Mouse (Mus musculus) C2C12 (cell line): Measurements from ENCODE around the gene Mettl3.

ENCODE experiments used
- CEBPB ChIP-seq: IDR thresholded peaks from one replicate; pipeline ENCODE4 v1.6.1; 2011; ENCODE audit warnings: low read depth, mild to moderate bottlenecking, control low read depth, moderate library complexity
- CTCF ChIP-seq: IDR thresholded peaks from one replicate; pipeline ENCODE4 v1.5.1; 2011; ENCODE audit not compliant: control insufficient read depth, insufficient read depth, insufficient read length
- MAX ChIP-seq: IDR thresholded peaks from one replicate; pipeline ENCODE4 v1.6.1; 2011; ENCODE audit warnings: mild to moderate bottlenecking, control low read depth
- MYOG ChIP-seq: IDR thresholded peaks from one replicate; pipeline ENCODE4 v1.6.1; 2011; ENCODE audit not compliant: control insufficient read depth, insufficient read length; ENCODE audit errors: extremely low read depth
- USF1 ChIP-seq: IDR thresholded peaks from one replicate; pipeline ENCODE4 v1.6.1; 2011; ENCODE audit warnings: low read depth, mild to moderate bottlenecking, control low read depth, moderate library complexity

DNA sequence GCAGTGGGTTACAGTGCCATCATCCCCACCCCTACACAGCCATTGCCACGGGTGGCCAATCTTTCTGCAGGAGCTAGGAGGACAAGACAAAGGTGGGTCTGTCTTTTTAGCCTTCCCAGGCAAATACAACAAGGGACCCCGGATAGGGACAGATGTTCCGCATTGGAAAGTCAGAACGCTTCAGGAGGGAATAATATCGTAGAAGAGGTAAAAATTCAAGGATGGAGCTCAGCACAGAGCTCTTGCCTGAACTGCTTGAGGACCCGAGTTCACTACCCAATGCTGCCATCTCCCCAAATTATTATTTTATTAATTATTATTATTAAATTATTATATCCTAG, 34.6 kb upstream of the Mettl3 start:
- no peak for TF ChIP-seq CTCF
- TF ChIP-seq USF1 = no peak
- TF ChIP-seq MYOG = no peak
- TF ChIP-seq CEBPB = no peak
- TF ChIP-seq MAX = no peak
